Mouse (Mus musculus) kidney, postnatal 0 days (tissue): ENCODE results near the gene Lrmda. TPM values are rescaled to one million over a fixed set of nuclear protein-coding genes. Genes with fewer than 3 reads are reported as not detected.

Experiments
- ATAC-seq: fragments of 200-750 bp; cut with Nextera tagmentation; replicated peaks from 2 replicates; pipeline ENCODE4 v1.8.0; 2017; ENCODE audit warnings: low read depth, moderate number of reproducible peaks, moderate TSS enrichment, moderate library complexity; ENCODE audit not compliant: low FRiP score
- DNase-seq: peaks from one replicate; pipeline ENCODE4 v3.0.0-alpha.2; 2016; ENCODE audit warnings: low spot score
- H3K27ac ChIP-seq: fragments of 300-500 bp; sonication (generic); 2 replicates; pipeline ENCODE4 v1.5.1; 2014; ENCODE audit warnings: mild to moderate bottlenecking
- H3K27me3 ChIP-seq: fragments of 300-500 bp; sonication (generic); 2 replicates; pipeline ENCODE4 v1.6.1; 2014; ENCODE audit warnings: low read length, mixed read lengths; ENCODE audit not compliant: insufficient read depth
- H3K36me3 ChIP-seq: fragments of 300-500 bp; sonication (generic); 2 replicates; pipeline ENCODE4 v1.6.1; 2014; ENCODE audit warnings: low read length, mixed read lengths; ENCODE audit not compliant: insufficient read depth
- H3K4me1 ChIP-seq: fragments of 300-500 bp; sonication (generic); replicated peaks from 2 replicates; pipeline ENCODE4 v1.6.1; 2014; ENCODE audit warnings: antibody characterized with exemption, low read length, mixed read lengths; ENCODE audit not compliant: insufficient read depth
- H3K4me2 ChIP-seq: fragments of 300-500 bp; sonication (generic); 2 replicates; pipeline ENCODE4 v1.6.1; 2014; ENCODE audit warnings: mild to moderate bottlenecking, low read length, moderate library complexity, mixed read lengths
- H3K4me3 ChIP-seq: fragments of 300-500 bp; sonication (generic); replicated peaks from 2 replicates; pipeline ENCODE4 v1.5.1; 2014; ENCODE audit warnings: low read depth, low read length
- H3K9ac ChIP-seq: fragments of 300-500 bp; sonication (generic); 2 replicates; pipeline ENCODE4 v1.6.1; 2014; ENCODE audit warnings: low read depth, low read length
- H3K9me3 ChIP-seq: fragments of 300-500 bp; sonication (generic); replicated peaks from 2 replicates; pipeline ENCODE4 v1.6.1; 2016; ENCODE audit warnings: low read length, inconsistent platforms, mixed read lengths
- CTCF ChIP-seq: IDR thresholded peaks from 2 replicates; pipeline ENCODE4 v1.5.1; 2016; ENCODE audit warnings: antibody characterized with exemption, low read depth, mild to moderate bottlenecking, moderate library complexity
- WGBS: fragments of 180-500 bp; shearing (Covaris S2); extraction: QIAGEN DNeasy Blood & Tissue Kit; methylation state at CpG from one replicate; pipeline ENCODE4 v1.1.7; 2014; 5-methylcytosine and 5-hydroxymethylcytosine counted together
- polyA plus RNA-seq: library from polyadenylated mRNA; unstranded; fragments of >200 nt; fragmentation: Nextera tagmentation; extraction: Ambion mirVana; gene quantifications from 2 replicates; pipeline ENCODE4 v1.2.1, GENCODE M21; 2015

The Lrmda gene
- polyA plus RNA-seq, 1 experiment from 2014 or later = 0.83 TPM

DNA sequence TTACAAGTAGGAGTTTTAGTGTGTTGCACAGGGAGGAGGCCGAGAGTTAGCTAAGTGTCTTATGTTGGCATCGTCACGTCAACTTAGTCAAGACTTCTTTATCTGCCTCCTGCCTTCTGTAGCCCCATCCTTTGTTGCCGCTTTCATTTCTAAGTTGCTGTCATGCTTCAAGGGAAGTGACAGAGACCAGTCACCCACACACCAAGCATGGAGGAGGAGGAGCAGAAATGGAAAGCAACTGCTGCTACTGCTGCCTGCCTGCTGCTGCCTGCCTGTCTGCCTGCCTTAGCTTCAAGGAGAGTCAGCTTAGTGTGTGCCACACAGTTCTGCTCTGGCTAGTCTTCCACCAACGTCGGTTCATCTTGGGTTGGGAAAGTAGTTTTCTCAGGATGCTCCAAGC lies 319.7 kb downstream of the Lrmda start:
- Histone ChIP-seq H3K9ac (no peak overlapping the region), H3K36me3 (no peaks in the 10 kb centered on the region), H3K27ac (no peak overlapping the region), H3K4me1 (no peaks in the 10 kb centered on the region), H3K4me3 (no peak overlapping the region), H3K4me2 (no peak overlapping the region), H3K9me3 (no peaks in the 10 kb centered on the region), H3K27me3 (no peaks in the 10 kb centered on the region)
- no peak for DNase-seq
- WGBS = 56% methylated on average over 6 of the region's 6 CpGs
- no peak for TF ChIP-seq CTCF
- ATAC-seq = no peak

DNA sequence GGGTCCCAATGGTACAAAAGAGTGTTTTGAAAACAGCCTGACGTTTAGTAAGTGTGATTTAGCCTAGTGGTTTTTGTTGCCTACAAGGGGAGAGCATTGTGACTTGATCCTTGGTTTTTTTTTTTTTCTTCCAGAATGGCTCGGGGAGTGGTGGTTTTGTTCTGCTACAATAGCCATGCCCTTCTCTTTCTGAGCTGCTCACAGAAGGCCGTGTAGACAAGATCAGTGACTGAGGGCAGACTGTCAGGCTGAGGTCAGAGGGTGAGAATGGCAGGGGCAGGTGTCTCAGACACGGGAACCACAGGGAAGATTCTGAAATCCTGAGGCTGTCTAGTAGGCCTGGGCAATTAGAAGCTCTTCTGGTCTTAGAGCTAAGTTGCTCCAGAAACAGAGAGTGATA lies 323.8 kb downstream of the Lrmda start:
- ATAC-seq (no peak), DNase-seq (no peak)
- no peak overlapping the region for H3K4me3 ChIP-seq
- H3K36me3 ChIP-seq = no peaks in the 10 kb centered on the region
- WGBS = 45% methylated on average over 4 of the region's 4 CpGs
- H3K9me3 ChIP-seq = no peaks in the 10 kb centered on the region
- no peak overlapping the region for H3K9ac ChIP-seq
- no peaks in the 10 kb centered on the region for H3K4me1 ChIP-seq
- H3K27ac ChIP-seq = no peak overlapping the region
- no peak overlapping the region for H3K4me2 ChIP-seq
- H3K27me3 ChIP-seq = no peaks in the 10 kb centered on the region
- no peak for TF ChIP-seq CTCF

DNA sequence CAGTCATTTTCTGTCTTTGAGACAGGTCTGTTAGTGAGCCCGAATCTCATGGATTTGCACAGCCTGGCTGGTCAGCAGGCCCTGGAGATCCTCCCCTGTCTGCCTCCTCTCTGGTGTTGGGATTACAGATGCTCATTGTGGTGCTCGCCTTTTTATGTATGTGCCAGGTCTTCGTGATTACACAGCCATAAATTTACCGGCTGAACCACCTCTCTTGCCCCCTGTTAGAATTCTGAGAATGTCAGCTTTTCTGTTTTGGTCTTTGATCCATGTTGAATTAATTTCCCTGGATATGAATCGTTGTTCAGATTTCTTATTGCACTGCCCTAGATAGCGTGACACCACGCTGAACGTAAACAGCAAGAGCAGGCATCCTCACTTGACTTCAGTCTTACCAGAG lies 325.7 kb downstream of the Lrmda start:
- Histone ChIP-seq H3K27me3 (no peaks in the 10 kb centered on the region), H3K4me1 (no peaks in the 10 kb centered on the region), H3K36me3 (no peaks in the 10 kb centered on the region), H3K9ac (no peak overlapping the region), H3K9me3 (no peaks in the 10 kb centered on the region), H3K4me2 (no peak overlapping the region), H3K4me3 (no peak overlapping the region), H3K27ac (no peak overlapping the region)
- 57% methylated on average over 8 of the region's 8 CpGs for WGBS
- no peak for TF ChIP-seq CTCF
- ATAC-seq = no peak
- no peak for DNase-seq

DNA sequence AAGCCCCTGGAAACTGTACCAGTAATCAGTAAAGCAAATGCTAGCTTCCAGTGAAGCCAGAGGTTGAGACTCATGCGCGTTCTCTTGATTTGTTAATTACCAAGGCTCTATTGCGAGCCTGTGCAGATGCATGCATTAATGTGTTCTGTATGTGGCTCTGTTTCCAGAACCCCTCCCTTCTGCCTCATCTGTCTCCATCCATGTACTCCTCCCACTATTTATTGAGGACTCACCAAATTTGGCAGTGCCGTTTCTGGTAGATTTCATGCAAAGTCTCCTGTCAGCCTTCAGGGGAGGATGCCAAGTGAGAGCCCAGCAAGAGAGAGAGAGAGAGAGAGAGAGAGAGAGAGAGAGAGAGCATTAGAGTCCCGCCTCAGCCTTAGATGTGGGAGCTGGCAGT lies 334.1 kb downstream of the Lrmda start:
- Histone ChIP-seq H3K4me1 (no peaks in the 10 kb centered on the region), H3K9ac (no peak overlapping the region), H3K27ac (no peak overlapping the region), H3K4me3 (no peak overlapping the region), H3K4me2 (no peak overlapping the region), H3K9me3 (no peaks in the 10 kb centered on the region), H3K36me3 (no peaks in the 10 kb centered on the region), H3K27me3 (no peaks in the 10 kb centered on the region)
- WGBS = 78% methylated on average over 5 of the region's 5 CpGs
- no peak for ATAC-seq
- no peak for DNase-seq
- no peak for TF ChIP-seq CTCF

DNA sequence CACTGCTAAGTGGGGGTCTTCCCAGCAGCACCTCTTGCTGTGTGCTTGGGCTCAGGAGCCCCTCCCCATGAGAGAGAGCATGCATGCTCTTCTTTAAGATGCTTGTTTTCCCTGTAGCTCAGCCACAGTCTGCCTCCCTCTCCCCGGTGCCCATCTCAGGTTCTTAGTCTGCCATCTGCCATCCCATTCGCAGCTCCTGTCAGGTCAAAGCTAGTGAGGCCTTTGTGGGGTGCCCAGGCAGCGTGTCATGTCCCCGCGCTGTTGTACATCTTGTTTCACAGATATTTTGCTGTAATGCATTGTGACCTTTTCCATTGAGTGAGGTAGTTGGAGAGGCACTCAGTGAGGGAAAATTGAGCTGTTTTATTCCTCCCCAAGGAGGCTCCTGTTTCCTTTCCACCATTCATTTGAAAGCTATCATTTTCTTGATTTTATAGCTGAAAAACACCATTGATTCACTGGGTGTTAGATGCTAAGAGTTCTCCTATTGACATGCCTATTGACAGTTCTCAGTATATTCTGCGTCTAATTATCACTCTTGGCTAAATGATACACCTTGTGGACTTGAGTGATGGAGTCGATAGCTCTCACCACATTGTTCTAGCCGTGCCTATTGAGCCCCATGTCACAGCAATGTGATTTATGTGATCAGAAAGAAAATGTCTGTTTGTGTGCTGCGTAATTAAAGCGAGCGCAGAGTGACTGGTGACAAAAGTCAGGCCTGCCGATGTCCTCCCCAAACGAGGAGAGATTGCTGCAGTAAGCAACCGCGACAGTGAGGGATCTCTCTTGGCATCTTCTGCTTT lies 335.5 kb downstream of the Lrmda start:
- Histone ChIP-seq H3K9me3 (no peaks in the 10 kb centered on the region), H3K4me1 (no peaks in the 10 kb centered on the region), H3K9ac (no peak overlapping the region), H3K4me2 (no peak overlapping the region), H3K36me3 (no peaks in the 10 kb centered on the region), H3K4me3 (no peak overlapping the region), H3K27me3 (no peaks in the 10 kb centered on the region), H3K27ac (no peak overlapping the region)
- no peak for TF ChIP-seq CTCF
- DNase-seq (no peak), ATAC-seq (no peak)
- 62% methylated on average over 15 of the region's 15 CpGs for WGBS

DNA sequence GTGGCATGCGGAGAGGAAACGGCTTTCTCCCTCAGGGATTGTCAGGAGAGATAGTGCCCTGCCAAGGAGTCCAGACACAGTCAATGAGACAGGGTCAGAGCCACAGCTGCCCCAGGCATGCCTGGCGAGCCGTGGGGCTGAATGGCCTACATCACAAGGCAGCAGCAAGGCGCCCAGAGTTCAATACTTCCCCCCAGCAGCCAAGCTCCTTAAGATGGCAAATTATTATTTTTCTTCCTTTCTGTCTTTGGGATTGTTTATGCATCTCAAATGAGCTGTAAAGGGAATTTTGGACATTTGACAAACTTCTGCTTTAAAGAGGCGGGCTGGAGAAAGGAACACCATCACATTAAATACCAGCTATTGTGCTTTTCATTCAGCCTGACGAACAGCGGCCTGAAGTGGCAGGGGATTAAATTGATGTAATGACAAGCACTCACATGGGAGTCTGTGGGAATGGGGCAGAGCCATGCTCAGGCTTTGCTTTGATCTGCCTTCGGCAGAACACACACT lies 338.5 kb downstream of the Lrmda start:
- Histone ChIP-seq H3K27ac (no peak overlapping the region), H3K9me3 (no peaks in the 10 kb centered on the region), H3K36me3 (no peaks in the 10 kb centered on the region), H3K4me3 (no peak overlapping the region), H3K27me3 (no peaks in the 10 kb centered on the region), H3K4me1 (no peaks in the 10 kb centered on the region), H3K9ac (no peak overlapping the region), H3K4me2 (no peak overlapping the region)
- ATAC-seq = no peak
- 61% methylated on average over 9 of the region's 9 CpGs for WGBS
- DNase-seq = no peak
- TF ChIP-seq CTCF = no peak
